Mouse (Mus musculus) embryonic fibroblast, embryonic 13.5 days (primary cell): ENCODE results near the gene Dnajc17. TPM values are rescaled to one million over a fixed set of nuclear protein-coding genes. Genes with fewer than 3 reads are reported as not detected.

Experiments used
- H3K27ac ChIP-seq: 2 replicates; pipeline ENCODE4 v1.5.1; 2012; ENCODE audit warnings: low read length, control low read depth, inconsistent platforms; ENCODE audit not compliant: insufficient read depth
- H3K4me1 ChIP-seq: 2 replicates; pipeline ENCODE4 v1.6.1; 2011; ENCODE audit warnings: low read length; ENCODE audit not compliant: control insufficient read depth, insufficient read depth
- H3K4me3 ChIP-seq: 2 replicates; pipeline ENCODE4 v1.5.1; 2011; ENCODE audit warnings: mild to moderate bottlenecking, control low read depth, low read length; ENCODE audit not compliant: insufficient read depth
- CTCF ChIP-seq: IDR thresholded peaks from 2 replicates; pipeline ENCODE4 v1.5.1; 2011; ENCODE audit warnings: mild to moderate bottlenecking, control low read depth, low read length, moderate library complexity, borderline replicate concordance; ENCODE audit not compliant: insufficient read depth
- POLR2A ChIP-seq: IDR thresholded peaks from 2 replicates; pipeline ENCODE4 v1.6.1; 2011; ENCODE audit warnings: low read depth, mild to moderate bottlenecking, control low read depth, low read length, moderate library complexity
- polyA plus RNA-seq: library from polyadenylated mRNA; stranded (reverse); fragments of >200 nt; gene quantifications from 2 replicates; pipeline ENCODE4 v1.2.4, GENCODE M21; 2011; ENCODE audit warnings: low read depth; ENCODE audit not compliant: missing spikeins, insufficient read length

The Dnajc17 gene
- 8.1 and 9.6 TPM in 2 replicates for polyA plus RNA-seq

GRCm38 (mm10) chr2:119208344-119209175 is at the start of gene Dnajc17, which contains the start of gene Zfyve19:
TSS of gene Dnajc17 (minus strand) at chr2:119208795.
TSS of gene Zfyve19 (plus strand) at chr2:119208617.
- H3K27ac ChIP-seq = peak within 1 kb of the TSS; percentile 69
- H3K4me1 ChIP-seq = peaks cover 3% of the 10 kb centered on the region; the same call in 1 of the 2 replicates
- TF ChIP-seq POLR2A = peak; percentile 95
- no peak for TF ChIP-seq CTCF
- H3K4me3 ChIP-seq = peak within 1 kb of the TSS; percentile 77

GRCm38 (mm10) chr2:119254976-119255375 is 46.4 kb upstream of the Dnajc17 start:
- H3K4me1 ChIP-seq = no peaks in the 10 kb centered on the region
- no peak for TF ChIP-seq POLR2A
- TF ChIP-seq CTCF = no peak
- no peak overlapping the region for H3K27ac ChIP-seq
- H3K4me3 ChIP-seq = no peak overlapping the region

- Histone ChIP-seq H3K4me3 (no peak overlapping the region), H3K4me1 (no peaks in the 10 kb centered on the region)
- peak; percentile 79 for TF ChIP-seq CTCF
- TF ChIP-seq POLR2A = no peak
Measured at GRCm38 (mm10) chr2:119250826-119251478, 42.4 kb upstream of the Dnajc17 start.

GRCm38 (mm10) chr2:119250377-119250776 is 41.8 kb upstream of the Dnajc17 start:
- no peak overlapping the region for H3K27ac ChIP-seq
- H3K4me1 ChIP-seq = no peaks in the 10 kb centered on the region
- H3K4me3 ChIP-seq = no peak overlapping the region
- TF ChIP-seq CTCF = no peak

More at GRCm38 (mm10) chr2:119250826-119251478, 42.4 kb upstream of the Dnajc17 start:
- H3K27ac ChIP-seq = no peak overlapping the region

GRCm38 (mm10) chr2:119249592-119250061 is 41.0 kb upstream of the Dnajc17 start:
- no peak for TF ChIP-seq CTCF
- no peak for TF ChIP-seq POLR2A
- H3K27ac ChIP-seq = no peak overlapping the region
- H3K4me3 ChIP-seq = no peak overlapping the region
- H3K4me1 ChIP-seq = no peaks in the 10 kb centered on the region

GRCm38 (mm10) chr2:119247904-119248303 is 39.3 kb upstream of the Dnajc17 start:
- H3K27ac ChIP-seq = no peak overlapping the region
- TF ChIP-seq POLR2A (no peak), CTCF (no peak)
- no peak overlapping the region for H3K4me3 ChIP-seq
- H3K4me1 ChIP-seq = no peaks in the 10 kb centered on the region

GRCm38 (mm10) chr2:119245246-119245645 is 36.7 kb upstream of the Dnajc17 start:
- Histone ChIP-seq H3K27ac (no peak overlapping the region), H3K4me1 (no peaks in the 10 kb centered on the region), H3K4me3 (no peak overlapping the region)
- TF ChIP-seq POLR2A (no peak), CTCF (no peak)

- H3K4me1 ChIP-seq = no peaks in the 10 kb centered on the region
- TF ChIP-seq CTCF = no peak
- no peak for TF ChIP-seq POLR2A
Measured at GRCm38 (mm10) chr2:119242548-119242947, 34.0 kb upstream of the Dnajc17 start.

GRCm38 (mm10) chr2:119240819-119241186 is 32.2 kb upstream of the Dnajc17 start:
- no peak overlapping the region for H3K27ac ChIP-seq
- TF ChIP-seq POLR2A = no peak
- no peak for TF ChIP-seq CTCF
- no peak overlapping the region for H3K4me3 ChIP-seq

More at GRCm38 (mm10) chr2:119242548-119242947, 34.0 kb upstream of the Dnajc17 start:
- H3K27ac ChIP-seq = no peak overlapping the region
- H3K4me3 ChIP-seq = no peak overlapping the region

More at GRCm38 (mm10) chr2:119240819-119241186, 32.2 kb upstream of the Dnajc17 start:
- no peaks in the 10 kb centered on the region for H3K4me1 ChIP-seq
